Mouse (Mus musculus): Measurements from ENCODE around the gene Tmem94.
A peak's percentile ranks its signal among the peaks of the same experiment; 100 is the strongest.

Gene Tmem94

GRCm38 (mm10) chr11:115832064-115832463, 66.8 kb downstream of the Tmem94 start:
- no peak for DNase-seq (ENCODE audit: low spot score)

- peak; percentile 18 for DNase-seq (ENCODE audit: low spot score)
These were observed 67.3 kb downstream of the Tmem94 start for GRCm38 (mm10) chr11:115832523-115832922.

GRCm38 (mm10) chr11:115833021-115833513, 67.8 kb downstream of the Tmem94 start:
- DNase-seq (ENCODE audit: low spot score), result peak; percentile 35

DNA sequence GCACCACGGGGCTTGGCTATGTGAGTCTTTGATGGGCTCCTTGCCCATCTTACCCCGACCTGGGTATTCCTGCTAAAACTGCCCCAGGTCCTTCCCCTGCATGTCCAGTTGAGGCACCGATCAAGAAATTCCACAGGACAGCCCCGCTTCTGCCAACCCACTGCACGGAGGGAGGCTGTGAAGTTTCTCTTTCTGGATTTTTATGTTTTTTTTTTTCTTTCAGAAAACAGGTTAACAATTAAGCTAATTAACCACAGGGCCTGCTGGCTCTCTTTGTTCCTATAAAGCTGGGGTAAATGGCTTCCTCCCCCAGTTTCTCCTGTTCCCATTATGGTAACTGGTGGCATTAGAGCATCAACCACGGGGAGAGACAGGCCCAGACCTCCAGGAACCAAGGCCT, 68.8 kb downstream of the Tmem94 start:
- DNase-seq (ENCODE audit: low spot score), result no peak

DNA sequence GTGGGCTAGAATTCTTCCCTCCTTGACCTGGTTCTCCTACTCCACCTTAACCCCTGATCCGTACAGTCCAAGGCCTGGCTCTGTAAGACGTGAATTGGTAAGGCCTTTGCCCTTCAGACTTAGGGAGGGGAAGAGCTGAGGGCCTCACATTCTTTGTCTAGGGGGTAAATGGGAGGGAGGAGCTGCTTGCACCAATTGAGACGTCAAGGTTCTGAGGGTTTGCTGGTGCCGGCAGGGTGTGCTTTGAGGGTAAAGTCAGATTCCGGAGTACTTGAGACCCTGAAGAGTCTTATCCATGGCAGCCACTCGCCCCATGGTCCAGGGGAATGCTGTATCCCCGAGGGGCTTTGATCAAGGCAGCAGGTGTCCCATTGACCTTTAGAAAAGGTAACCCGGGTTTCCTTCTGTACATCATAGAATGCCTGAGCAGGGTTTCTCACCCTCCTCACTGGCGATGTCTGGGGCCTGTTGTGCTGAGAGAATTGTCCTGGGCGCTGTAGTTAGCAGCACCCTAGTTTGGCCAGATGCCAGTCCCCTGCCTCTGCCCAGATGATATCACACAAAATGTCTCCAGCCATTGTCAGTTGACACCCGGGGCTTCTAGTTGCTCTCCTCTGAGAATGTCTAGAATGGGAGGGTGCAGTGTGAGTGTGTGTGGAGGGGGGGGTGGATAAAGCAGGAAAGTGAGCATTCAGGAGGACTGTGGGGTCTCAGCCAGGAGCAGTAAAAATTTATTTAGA, 71.6 kb downstream of the Tmem94 start:
- no peak for DNase-seq (ENCODE audit: low spot score)

GRCm38 (mm10) chr11:115837606-115838345, 72.5 kb downstream of the Tmem94 start:
- DNase-seq (ENCODE audit: low spot score), result no peak

DNA sequence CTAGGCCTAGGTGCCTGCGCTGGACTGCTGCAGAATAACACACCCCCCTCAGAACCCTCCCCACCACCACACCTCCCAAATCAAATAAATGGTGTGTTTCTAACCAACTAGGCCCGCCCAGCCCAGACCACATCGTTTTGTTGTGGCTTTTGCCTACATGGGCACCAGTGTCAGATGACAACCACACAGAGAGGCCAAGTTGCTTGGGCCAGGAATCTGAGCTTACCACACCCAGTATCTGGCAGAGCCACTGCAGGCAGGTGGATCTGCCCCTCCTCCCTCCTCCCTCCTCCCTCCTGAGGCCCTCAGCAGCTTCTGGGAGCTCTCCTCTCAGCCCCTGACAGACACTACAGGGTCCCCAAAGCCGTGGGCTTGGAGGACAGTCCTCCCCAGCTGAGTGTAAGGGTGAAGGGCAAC, 73.7 kb downstream of the Tmem94 start:
- DNase-seq (ENCODE audit: low spot score), result no peak

- DNase-seq (ENCODE audit: low spot score), result no peak
These were observed 74.5 kb downstream of the Tmem94 start for GRCm38 (mm10) chr11:115839732-115840131.

GRCm38 (mm10) chr11:115841044-115841443, 75.8 kb downstream of the Tmem94 start:
- DNase-seq (ENCODE audit: low spot score), result no peak

GRCm38 (mm10) chr11:115841961-115842550, 76.8 kb downstream of the Tmem94 start:
- no peak for DNase-seq (ENCODE audit: low spot score)

- DNase-seq (ENCODE audit: low spot score), result no peak
These were observed 78.1 kb downstream of the Tmem94 start for GRCm38 (mm10) chr11:115843141-115843890.

GRCm38 (mm10) chr11:115843891-115844239, 78.6 kb downstream of the Tmem94 start:
- no peak for DNase-seq (ENCODE audit: low spot score)

DNA sequence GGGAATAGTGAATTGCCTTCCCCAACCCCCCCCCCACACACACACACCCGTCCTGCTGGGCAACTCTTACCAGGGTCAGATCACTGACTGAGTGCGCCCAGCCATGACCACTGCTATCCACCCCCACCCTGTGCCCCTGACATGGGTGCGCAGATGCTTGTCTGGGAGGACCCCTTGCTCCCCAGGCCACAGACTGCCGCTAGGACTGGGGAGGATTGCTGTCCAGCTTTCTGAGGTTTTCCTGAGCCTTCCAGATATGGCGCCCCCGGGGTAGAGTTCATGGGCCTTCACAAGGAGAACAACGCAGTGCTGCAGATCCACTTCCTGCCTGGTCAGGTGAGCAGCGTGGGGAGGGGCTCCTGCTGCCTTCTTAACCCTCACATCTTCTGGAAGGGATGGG, 79.0 kb downstream of the Tmem94 start:
- DNase-seq (ENCODE audit: low spot score), result no peak

GRCm38 (mm10) chr11:115845819-115846218, 80.6 kb downstream of the Tmem94 start:
- no peak for DNase-seq (ENCODE audit: low spot score)
